Mouse (Mus musculus) 3T3-L1 (cell line): ENCODE results near the gene Kif5a.
A peak's percentile ranks its signal among the peaks of the same experiment; 100 is the strongest.
"Not testable (repeated sequence)": the region's sequence is repeated elsewhere in the genome, so short reads cannot be mapped to it uniquely, and the experiment has no call there.

Experiments
- DNase-seq: peaks from one replicate; pipeline ENCODE4 v3.0.0-alpha.2; 2015; ENCODE audit warnings: low read depth, low spot score

The Kif5a gene

GRCm38 (mm10) chr10:127194428-127195327 is 68.5 kb downstream of the Kif5a start:
- peak; percentile 83 for DNase-seq

GRCm38 (mm10) chr10:127193011-127193410 is 70.1 kb downstream of the Kif5a start:
- no peak for DNase-seq

DNA sequence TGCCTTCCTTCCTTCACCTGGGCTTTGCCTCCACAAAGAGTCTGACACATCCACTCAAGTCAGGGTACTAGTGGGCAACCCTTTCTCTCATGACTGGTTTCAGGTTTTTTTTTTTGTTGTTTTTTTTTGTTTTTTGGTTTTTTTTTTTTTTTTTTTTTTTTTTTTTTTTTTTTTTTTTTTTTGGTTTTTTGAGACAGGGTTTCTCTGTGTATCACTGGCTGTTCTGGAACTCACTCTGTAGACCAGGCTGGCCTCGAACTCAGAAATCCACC is 71.2 kb downstream of the Kif5a start:
- not testable (repeated sequence) for DNase-seq

DNA sequence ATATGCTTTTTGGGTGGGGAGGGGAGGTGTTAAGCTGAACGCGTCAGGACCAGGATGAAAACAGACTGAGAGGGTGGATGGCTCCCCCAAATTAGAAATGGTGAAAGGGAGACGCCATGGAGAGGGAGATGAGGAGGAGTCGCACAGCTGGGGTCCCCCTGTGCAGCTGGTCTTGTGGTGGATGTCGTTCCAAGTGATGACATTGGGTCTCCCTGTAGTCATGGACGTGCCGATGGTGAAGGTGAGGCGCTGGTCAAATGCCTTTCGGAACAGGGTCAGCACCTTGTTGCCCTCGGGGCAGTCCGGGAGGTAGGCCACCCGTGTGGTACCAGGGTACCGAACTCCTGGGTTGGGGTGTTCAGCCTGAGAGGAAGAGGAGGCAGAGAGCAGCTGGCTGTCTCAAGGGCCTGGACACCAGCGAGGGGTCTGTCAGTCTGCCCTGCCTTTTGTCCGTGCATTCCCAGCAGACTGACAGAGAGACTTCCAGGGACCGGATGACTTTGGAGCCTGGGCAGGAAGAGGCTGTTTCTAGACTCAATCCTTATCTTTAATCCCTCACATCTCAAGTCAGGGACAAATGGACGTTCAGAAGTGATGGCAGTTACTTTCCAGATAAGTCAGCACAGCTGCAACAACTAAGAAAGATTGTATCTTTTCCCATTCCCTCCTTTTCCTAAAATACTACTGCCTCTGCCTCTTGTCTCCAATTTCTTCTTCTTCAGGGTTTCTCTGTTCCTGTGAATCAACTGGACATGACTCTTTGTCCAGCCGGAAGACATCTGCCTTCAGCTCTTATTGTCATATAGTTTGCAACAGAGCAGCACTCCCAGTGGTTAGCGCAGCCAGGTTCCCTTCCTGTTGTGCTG is 71.7 kb downstream of the Kif5a start:
- no peak for DNase-seq

GRCm38 (mm10) chr10:127190398-127191190 is 72.6 kb downstream of the Kif5a start:
- peak; percentile 26 for DNase-seq

DNA sequence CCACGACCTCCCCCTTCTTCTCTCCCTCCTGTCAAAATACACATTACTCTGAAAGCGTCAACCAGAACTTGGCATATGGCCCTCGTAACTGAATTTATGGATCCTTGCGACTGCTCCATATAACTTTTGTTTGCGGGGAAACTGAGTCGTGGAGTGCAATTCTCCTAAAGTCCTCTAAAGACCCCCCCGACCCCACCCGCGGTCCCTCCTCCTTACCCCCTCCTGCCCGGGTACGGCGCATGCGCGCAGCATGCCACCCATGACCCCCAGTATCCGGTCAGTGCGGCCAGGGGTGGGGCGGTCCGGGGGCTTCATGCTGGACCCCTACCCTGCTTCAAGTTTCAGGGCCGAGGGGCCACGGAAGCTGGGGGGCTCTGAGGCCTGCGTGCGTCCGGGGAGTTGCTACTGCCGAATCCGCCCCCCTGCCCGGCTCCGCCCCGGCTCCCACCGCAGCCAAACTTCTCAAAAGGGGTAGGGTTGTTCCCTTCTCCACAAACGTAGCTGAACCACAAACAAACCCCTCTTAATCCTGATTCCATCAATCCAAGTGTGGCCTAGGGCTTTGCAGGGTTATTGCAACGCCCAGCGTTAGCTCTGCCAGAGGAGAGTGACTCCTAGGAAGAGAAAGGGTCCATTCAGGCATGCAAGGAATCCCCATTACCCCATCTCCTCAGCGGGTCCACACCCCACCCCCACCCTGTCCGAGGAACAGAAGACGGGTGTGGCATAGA is 73.3 kb downstream of the Kif5a start, which contains the start of gene Arhgef25:
Arhgef25 (minus strand) TSS at position 433 of the 731 bp plus-strand sequence.
- DNase-seq, result peak; percentile 59

DNA sequence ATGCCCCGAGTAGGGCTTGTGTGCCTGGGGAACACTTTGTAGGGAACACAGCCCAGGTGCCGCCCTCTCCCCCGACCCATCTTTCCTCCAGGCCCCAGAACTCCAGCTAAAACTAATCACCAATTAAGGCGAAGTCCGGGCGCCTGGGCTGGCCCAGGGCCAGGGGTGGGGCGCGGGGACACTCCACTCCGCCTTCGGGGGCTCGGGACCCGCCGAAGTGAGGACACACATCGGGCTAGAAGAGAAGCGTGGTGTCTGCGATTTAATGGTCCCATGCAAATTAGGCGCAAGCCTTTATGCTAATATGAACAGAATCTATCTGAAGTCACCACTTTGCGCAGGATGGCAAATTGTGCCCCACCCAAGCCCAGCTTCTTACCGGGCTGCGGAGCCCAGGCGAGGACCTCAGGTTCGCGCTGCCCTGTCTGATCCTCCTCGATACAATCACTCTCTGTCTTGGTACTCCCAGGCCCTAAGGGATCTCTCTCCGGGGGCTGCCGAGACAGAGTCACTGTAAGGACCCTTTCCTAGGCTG is 74.0 kb downstream of the Kif5a start:
- peak; percentile 76 for DNase-seq

- peak; percentile 74 for DNase-seq
Measured at GRCm38 (mm10) chr10:127188465-127189115, 74.6 kb downstream of the Kif5a start.

GRCm38 (mm10) chr10:127188079-127188453 is 75.1 kb downstream of the Kif5a start:
- no peak for DNase-seq

DNA sequence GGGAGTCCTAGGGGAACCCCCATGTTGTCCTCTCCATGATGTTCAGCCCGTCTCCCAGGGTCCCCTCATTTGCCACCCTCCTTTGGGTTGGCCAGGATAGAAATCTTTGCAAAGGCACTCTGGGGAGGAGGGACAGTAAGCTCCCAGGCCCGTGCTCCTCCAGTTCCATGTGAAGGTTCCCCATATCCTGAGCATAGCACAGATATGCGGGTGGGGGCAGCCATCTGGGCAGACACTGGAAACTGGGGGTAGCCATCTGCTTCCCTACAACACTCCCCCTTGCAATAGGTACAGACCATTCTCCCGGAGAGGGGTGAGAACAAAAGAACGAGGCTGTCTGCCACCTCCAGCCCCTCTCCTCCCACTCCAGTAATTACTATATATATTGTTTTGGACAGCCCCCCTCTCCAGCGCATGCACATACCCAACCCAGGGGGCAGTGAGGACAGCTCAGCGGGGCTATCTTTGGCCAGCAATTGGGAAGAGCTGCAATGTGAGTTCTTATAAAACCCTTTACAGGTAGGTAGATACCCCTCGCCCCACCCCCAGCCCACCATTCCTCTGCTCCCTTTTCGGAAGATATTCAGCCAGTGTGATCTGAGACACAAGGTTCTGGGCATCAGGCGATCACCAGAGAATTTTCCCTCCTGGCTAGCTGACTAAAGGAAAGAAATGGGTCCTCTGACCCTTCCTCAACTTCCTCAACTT is 75.6 kb downstream of the Kif5a start:
- no peak for DNase-seq

DNA sequence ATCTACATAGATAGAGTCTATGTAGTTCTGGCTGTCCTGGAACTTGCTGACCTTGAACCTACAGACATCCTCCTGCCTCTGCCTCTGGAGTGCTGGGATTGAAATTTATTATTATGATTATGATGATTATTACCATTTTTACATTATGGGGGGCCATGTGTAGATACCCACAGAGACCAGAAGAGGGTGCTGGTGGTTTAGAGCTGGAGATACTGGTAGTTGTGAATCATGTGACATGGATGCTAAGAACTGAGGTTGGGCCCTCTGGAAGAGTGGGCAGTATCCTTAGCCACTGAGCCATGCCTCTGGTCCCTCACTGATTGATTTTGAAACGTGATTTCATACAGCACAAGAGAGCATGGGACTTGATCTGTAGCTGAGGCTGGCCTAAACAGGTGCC is 76.7 kb downstream of the Kif5a start:
- peak; percentile 41 for DNase-seq

DNA sequence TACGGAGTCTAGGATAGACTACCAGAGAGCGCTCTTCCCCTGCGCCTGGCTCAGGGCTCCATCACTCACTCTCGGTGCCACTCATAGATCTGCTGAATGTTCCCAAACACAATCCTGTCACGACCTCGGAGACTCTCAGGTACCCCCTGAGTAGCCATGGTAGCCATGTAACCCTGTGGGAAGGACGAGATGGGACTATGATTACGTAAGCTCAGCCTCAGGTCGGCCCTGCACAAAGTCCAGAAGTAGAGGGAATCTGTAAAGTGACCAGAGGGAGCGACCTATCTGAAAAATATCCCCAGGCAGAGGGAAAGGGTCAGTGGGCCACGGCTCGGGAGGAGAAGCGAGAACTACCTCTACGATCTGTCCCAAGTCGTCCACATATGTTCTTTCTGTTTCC is 77.6 kb downstream of the Kif5a start:
- no peak for DNase-seq

GRCm38 (mm10) chr10:127185101-127185500 is 78.0 kb downstream of the Kif5a start:
- no peak for DNase-seq

DNA sequence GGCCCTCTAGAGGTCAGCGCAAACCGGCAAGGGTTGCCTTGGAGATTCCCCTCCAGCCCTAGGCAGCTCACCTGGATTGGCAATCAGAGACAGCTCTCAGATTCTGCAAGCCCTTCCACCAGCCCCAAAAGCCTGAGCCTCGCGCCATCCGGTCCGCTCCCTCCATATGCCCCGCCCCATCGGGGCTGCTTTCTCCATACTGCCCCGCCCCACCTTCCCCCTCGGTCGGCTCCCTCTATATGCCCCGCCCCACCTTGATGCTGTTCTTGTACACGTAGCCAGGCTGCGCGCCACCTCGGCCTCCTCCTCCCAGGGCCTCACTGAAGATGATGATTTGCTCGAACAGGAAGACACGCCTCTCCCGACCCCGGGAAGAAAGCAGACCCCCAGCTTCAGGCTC is 79.4 kb downstream of the Kif5a start:
- DNase-seq, result no peak

DNA sequence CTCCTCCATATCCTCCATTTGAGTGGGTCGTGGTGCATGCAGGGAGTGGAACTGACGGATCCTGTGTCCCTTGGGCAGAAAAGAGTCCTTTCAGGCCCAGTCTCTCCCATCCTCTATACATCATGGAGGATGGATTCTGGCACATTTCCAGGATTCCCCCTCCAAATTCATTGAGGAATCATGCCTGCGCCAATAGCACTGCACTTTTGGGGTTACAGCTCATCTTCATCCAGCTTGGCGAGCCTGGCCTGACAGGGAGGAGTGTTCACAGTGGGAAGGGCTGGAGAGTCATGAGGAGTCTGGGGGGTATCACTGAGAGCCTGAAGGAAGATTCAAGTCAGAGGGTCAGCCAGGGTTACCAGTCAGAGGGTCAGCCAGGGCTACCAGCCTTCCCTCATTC is 80.5 kb downstream of the Kif5a start:
- DNase-seq, result no peak

GRCm38 (mm10) chr10:127181566-127181965 is 81.6 kb downstream of the Kif5a start:
- no peak for DNase-seq

GRCm38 (mm10) chr10:127180695-127181047 is 82.5 kb downstream of the Kif5a start:
- DNase-seq, result no peak

GRCm38 (mm10) chr10:127179871-127180694 is 83.1 kb downstream of the Kif5a start, which contains the start of gene Slc26a10:
Gene Slc26a10 (minus strand): TSS chr10:127180645.
- no peak for DNase-seq
